ENCODE assay signal across 8 mouse cellular contexts in genomic region chr8:90877430-90877975, GRCm38 (mm10). TPM values are rescaled to one million over a fixed set of nuclear protein-coding genes. Genes with fewer than 3 reads are reported as not detected.
DNase-seq lines count a peak whose midpoint lies in the region; ATAC-seq and TF ChIP-seq lines count a peak whose summit lies in the region.

No protein-coding gene starts in this region.

- peaks cover 9% of the 10 kb centered on the region for H3K4me1 ChIP-seq in lung, adult 2 months (ENCODE audit: control insufficient read depth, insufficient read depth, low read length)
- H3K4me1 ChIP-seq in embryonic facial prominence, embryonic 15.5 days: peaks cover 25% of the 10 kb centered on the region
- peaks cover 19% of the 10 kb centered on the region for H3K4me1 ChIP-seq in intestine, embryonic 14.5 days (replicated peaks; ENCODE audit: control insufficient read depth, insufficient read depth, low read length)
- H3K4me1 ChIP-seq in midbrain, postnatal 0 days (ENCODE audit: insufficient read depth, low read length): peaks cover 7% of the 10 kb centered on the region; the same call in 1 of the 2 replicates

- peak overlapping the region; percentile 93 for H3K27ac ChIP-seq in embryonic facial prominence, embryonic 15.5 days (replicated peaks)
- peak overlapping the region; percentile 78 for H3K27ac ChIP-seq in intestine, embryonic 14.5 days (ENCODE audit: low read depth)
- peak overlapping the region; percentile 55 for H3K27ac ChIP-seq in midbrain, postnatal 0 days (ENCODE audit: low read depth, low read length)

- H3K9ac ChIP-seq in embryonic facial prominence, embryonic 15.5 days: peak overlapping the region; percentile 44
- peak overlapping the region; percentile 57 for H3K9ac ChIP-seq in intestine, embryonic 14.5 days (ENCODE audit: low read length)
- peak overlapping the region; percentile 62 for H3K9ac ChIP-seq in midbrain, postnatal 0 days (replicated peaks; ENCODE audit: low read length, poor library complexity, severe bottlenecking)

- no peak for DNase-seq in lung, adult 2 months
- DNase-seq in lung, adult 18-20 months: no peak
- DNase-seq in intestine, embryonic 14.5 days (ENCODE audit: low spot score): peak; percentile 70
- peak; percentile 69 for DNase-seq in midbrain, postnatal 0 days (ENCODE audit: low spot score)
- no peak for DNase-seq in right cerebral cortex, postnatal 25 days
- DNase-seq in urinary bladder, postnatal 14 days (ENCODE audit: low spot score): no peak

- H3K4me3 ChIP-seq in lung, adult 2 months (replicated peaks; ENCODE audit: extremely low read depth, low read depth, low read length): peak overlapping the region; percentile 74
- H3K4me3 ChIP-seq in embryonic facial prominence, embryonic 15.5 days (replicated peaks): peak overlapping the region; percentile 51
- H3K4me3 ChIP-seq in intestine, embryonic 14.5 days (ENCODE audit: low read depth, low read length): peak overlapping the region; percentile 44
- H3K4me3 ChIP-seq in midbrain, postnatal 0 days (ENCODE audit: low read depth, low read length): peak overlapping the region; percentile 37

- H3K9me3 ChIP-seq in embryonic facial prominence, embryonic 15.5 days (replicated peaks): no peaks in the 10 kb centered on the region
- H3K9me3 ChIP-seq in intestine, embryonic 14.5 days (ENCODE audit: control insufficient read depth, low read length): no peaks in the 10 kb centered on the region
- no peaks in the 10 kb centered on the region for H3K9me3 ChIP-seq in midbrain, postnatal 0 days (ENCODE audit: low read length)

- no peaks in the 10 kb centered on the region for H3K27me3 ChIP-seq in embryonic facial prominence, embryonic 15.5 days
- no peaks in the 10 kb centered on the region for H3K27me3 ChIP-seq in intestine, embryonic 14.5 days (replicated peaks; ENCODE audit: control insufficient read depth, insufficient read depth, low read length)
- H3K27me3 ChIP-seq in midbrain, postnatal 0 days (ENCODE audit: insufficient read depth, low read length): no peaks in the 10 kb centered on the region

- H3K36me3 ChIP-seq in embryonic facial prominence, embryonic 15.5 days: no peaks in the 10 kb centered on the region
- no peaks in the 10 kb centered on the region for H3K36me3 ChIP-seq in intestine, embryonic 14.5 days (ENCODE audit: control insufficient read depth, insufficient read depth, low read length)
- no peaks in the 10 kb centered on the region for H3K36me3 ChIP-seq in midbrain, postnatal 0 days (ENCODE audit: insufficient read depth, low read length)

- TF ChIP-seq CTCF in lung, adult 2 months (IDR thresholded peaks at IDR 0.05; ENCODE audit: insufficient read depth, low read length): no peak
- TF ChIP-seq CTCF in midbrain, postnatal 0 days (IDR thresholded peaks at IDR 0.05): no peak

- peak overlapping the region; percentile 86 for H3K4me2 ChIP-seq in embryonic facial prominence, embryonic 15.5 days (replicated peaks)
- H3K4me2 ChIP-seq in intestine, embryonic 14.5 days (ENCODE audit: low read length): peak overlapping the region; percentile 90
- peak overlapping the region; percentile 77 for H3K4me2 ChIP-seq in midbrain, postnatal 0 days (ENCODE audit: low read depth, low read length, poor library complexity, severe bottlenecking)

- no peak; the same call in 1 of the 2 replicates for ATAC-seq in embryonic facial prominence, embryonic 15.5 days (ENCODE audit: insufficient number of reproducible peaks, low FRiP score, low TSS enrichment, low read depth)
- no peak for ATAC-seq in intestine, embryonic 14.5 days (replicated peaks; ENCODE audit: low FRiP score, low TSS enrichment, low read depth)
- peak; percentile 77 for ATAC-seq in midbrain, postnatal 0 days (ENCODE audit: low FRiP score)
- ATAC-seq in megakaryocyte-erythroid progenitor cell, adult 5-6 weeks (replicated peaks; ENCODE audit: low FRiP score, low TSS enrichment, poor library complexity, severe bottlenecking): no peak

- no peak; the same call in 1 of the 2 replicates for TF ChIP-seq POLR2A in lung, adult 2 months (IDR thresholded peaks at IDR 0.05; ENCODE audit: borderline replicate concordance, extremely low read depth, low read depth, low read length)

- 3% methylated on average over 11 of the region's 11 CpGs for WGBS in lung, adult 2 months
- WGBS in embryonic facial prominence, embryonic 15.5 days: 5% methylated on average over 11 of the region's 11 CpGs
- WGBS in intestine, embryonic 14.5 days: 6% methylated on average over 11 of the region's 11 CpGs
- WGBS in midbrain, postnatal 0 days: 4% methylated on average over 11 of the region's 11 CpGs

RNA-seq across cellular contexts. Expression of gene Chd9, which starts 49.4 kb away (rescaled TPM):
- 93.5 and 129 TPM in 2 replicates for polyA plus RNA-seq in lung, adult 2 months (2012; rRNA removed)
- 139 and 146 TPM in 2 replicates for polyA plus RNA-seq in embryonic facial prominence, embryonic 15.5 days (2015; fragmentation: Nextera tagmentation; extraction: Ambion mirVana)
- polyA plus RNA-seq in intestine, embryonic 14.5 days (2014; fragmentation: Nextera tagmentation; extraction: Ambion mirVana): 103 and 120 TPM in 2 replicates
- 82.7 and 97.4 TPM in 2 replicates for total RNA-seq in midbrain, postnatal 0 days (2014; rRNA removed)
- polyA plus RNA-seq in midbrain, postnatal 0 days (2015; fragmentation: Nextera tagmentation; extraction: Ambion mirVana): 74.0 and 78.5 TPM in 2 replicates
- total RNA-seq in megakaryocyte-erythroid progenitor cell, adult 5-6 weeks (2014; fragmentation: Nextera tagmentation): 43.1 and 47.2 TPM in 2 replicates
- total RNA-seq in megakaryocyte-erythroid progenitor cell, adult 5-6 weeks (2017): 57.7 and 59.8 TPM in 2 replicates

Comparison
In these comparisons a context has a peak if more than half of its experiments do, and no peak if none do; other contexts are left out.
1. DNase-seq: peak in intestine, embryonic 14.5 days (single experiment) and midbrain, postnatal 0 days (single experiment); none in lung, adult 2 months (single experiment), lung, adult 18-20 months (0 of 2), right cerebral cortex, postnatal 25 days (single experiment) and urinary bladder, postnatal 14 days (single experiment).
2. Peak in every context shown above with its lines, with median percentiles within 50 percentile points of each other: H3K4me3 ChIP-seq, H3K27ac ChIP-seq, H3K4me2 ChIP-seq and H3K9ac ChIP-seq.